Mouse (Mus musculus): ENCODE results near the gene Col4a3. TPM values are rescaled to one million over a fixed set of nuclear protein-coding genes. Genes with fewer than 3 reads are reported as not detected.

The Col4a3 gene
- polyA plus RNA-seq, 1 experiment from 2014 or later = 0.59 TPM

DNA sequence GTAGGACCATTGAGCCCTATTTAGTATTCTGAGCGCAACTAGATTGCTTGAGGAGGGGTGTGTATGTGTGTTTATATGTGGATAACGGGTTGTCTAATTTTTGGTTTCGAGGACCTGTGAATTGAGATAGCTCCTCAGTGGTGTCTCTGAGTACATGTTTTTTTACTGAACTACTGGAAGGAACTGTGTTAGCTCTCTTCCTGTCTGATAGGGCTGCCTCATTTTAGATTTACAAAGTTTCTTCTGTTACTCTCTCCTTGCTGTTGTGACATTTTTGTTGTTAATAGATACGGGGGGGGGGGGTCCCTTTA, 139.1 kb downstream of the Col4a3 start:
- H3K4me2 ChIP-seq (ENCODE audit: low read depth, low read length) = peak overlapping the region; percentile 97
- WGBS = 33% methylated on average over 4 of the region's 4 CpGs
- H3K4me3 ChIP-seq (ENCODE audit: low read length) = peak overlapping the region; percentile 87
- H3K9me3 ChIP-seq (replicated peaks; ENCODE audit: control insufficient read depth, low read length) = no peaks in the 10 kb centered on the region
- H3K4me1 ChIP-seq (ENCODE audit: control insufficient read depth, insufficient read depth, low read length) = peaks cover 9% of the 10 kb centered on the region
- peak overlapping the region; percentile 96 for H3K9ac ChIP-seq (ENCODE audit: low read length)
- H3K36me3 ChIP-seq (ENCODE audit: control insufficient read depth, insufficient read depth) = peaks cover 17% of the 10 kb centered on the region
- no peak for ATAC-seq (replicated peaks; ENCODE audit: extremely low read depth, insufficient read depth, low FRiP score)
- H3K27ac ChIP-seq (ENCODE audit: low read length) = no peak overlapping the region
- peaks cover 4% of the 10 kb centered on the region; the same call in 1 of the 2 replicates for H3K27me3 ChIP-seq (ENCODE audit: control insufficient read depth, insufficient read depth, low read length)

DNA sequence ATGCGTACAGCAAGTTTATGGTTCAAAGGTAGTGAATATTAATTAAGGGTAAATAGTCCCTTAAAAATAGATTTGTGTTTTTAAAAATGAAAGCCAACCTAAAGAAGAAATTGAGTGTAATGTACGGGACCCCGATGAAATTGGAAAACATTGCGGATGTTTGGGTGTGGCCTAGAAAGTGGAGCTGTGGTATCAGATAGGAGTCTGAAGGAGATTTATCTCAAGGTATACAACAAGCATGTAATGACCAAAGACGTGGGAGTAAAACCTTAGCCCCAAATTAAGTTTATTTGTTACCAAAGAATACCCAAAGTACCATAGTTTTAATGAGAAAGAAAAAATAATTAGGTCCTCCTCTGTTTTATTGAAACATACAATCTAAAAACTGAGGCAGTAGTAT, 139.8 kb downstream of the Col4a3 start:
- Histone ChIP-seq H3K4me1 (ENCODE audit: control insufficient read depth, insufficient read depth, low read length) (peaks cover 9% of the 10 kb centered on the region), H3K4me2 (ENCODE audit: low read depth, low read length) (no peak overlapping the region; the same call in 1 of the 2 replicates), H3K9me3 (replicated peaks; ENCODE audit: control insufficient read depth, low read length) (no peaks in the 10 kb centered on the region), H3K36me3 (ENCODE audit: control insufficient read depth, insufficient read depth) (peaks cover 22% of the 10 kb centered on the region), H3K9ac (ENCODE audit: low read length) (no peak overlapping the region), H3K27me3 (ENCODE audit: control insufficient read depth, insufficient read depth, low read length) (peaks cover 4% of the 10 kb centered on the region; the same call in 1 of the 2 replicates), H3K27ac (ENCODE audit: low read length) (no peak overlapping the region), H3K4me3 (ENCODE audit: low read length) (no peak overlapping the region)
- no peak for ATAC-seq (replicated peaks; ENCODE audit: extremely low read depth, insufficient read depth, low FRiP score)
- 86% methylated on average over 5 of the region's 5 CpGs for WGBS

- Histone ChIP-seq H3K9ac (ENCODE audit: low read length) (no peak overlapping the region), H3K36me3 (ENCODE audit: control insufficient read depth, insufficient read depth) (peaks cover 61% of the 10 kb centered on the region), H3K27ac (ENCODE audit: low read length) (no peak overlapping the region), H3K4me1 (ENCODE audit: control insufficient read depth, insufficient read depth, low read length) (no peaks in the 10 kb centered on the region), H3K4me3 (ENCODE audit: low read length) (no peak overlapping the region), H3K9me3 (replicated peaks; ENCODE audit: control insufficient read depth, low read length) (no peaks in the 10 kb centered on the region), H3K4me2 (ENCODE audit: low read depth, low read length) (no peak overlapping the region), H3K27me3 (ENCODE audit: control insufficient read depth, insufficient read depth, low read length) (no peaks in the 10 kb centered on the region)
- WGBS = 89% methylated on average over 1 of the region's 1 CpGs
- no peak for ATAC-seq (replicated peaks; ENCODE audit: extremely low read depth, insufficient read depth, low FRiP score)
Observed at GRCm38 (mm10) chr1:82733357-82733756, 146.6 kb downstream of the Col4a3 start.

DNA sequence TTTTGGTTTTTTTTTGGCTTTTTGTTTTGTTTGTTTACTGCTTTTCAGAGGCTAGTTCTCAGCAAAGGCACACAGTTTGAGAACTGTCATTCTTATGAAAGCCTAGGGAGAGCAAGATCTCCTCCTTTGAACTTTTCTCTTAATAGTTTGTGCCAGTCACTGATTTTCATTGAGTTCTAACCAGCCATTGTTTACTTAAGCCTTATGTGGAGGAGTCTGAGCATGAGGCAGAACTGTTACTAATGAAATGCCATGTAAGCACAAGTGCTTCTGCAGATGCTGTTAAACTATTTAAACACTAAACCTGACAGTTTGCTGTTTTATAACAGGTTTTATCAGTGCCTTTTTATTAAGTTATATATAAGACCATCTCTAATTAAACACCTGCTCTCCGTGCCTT, 151.3 kb downstream of the Col4a3 start:
- Histone ChIP-seq H3K9ac (ENCODE audit: low read length) (no peak overlapping the region), H3K4me3 (ENCODE audit: low read length) (no peak overlapping the region), H3K36me3 (ENCODE audit: control insufficient read depth, insufficient read depth) (peaks cover 42% of the 10 kb centered on the region), H3K9me3 (replicated peaks; ENCODE audit: control insufficient read depth, low read length) (no peaks in the 10 kb centered on the region), H3K27ac (ENCODE audit: low read length) (no peak overlapping the region), H3K27me3 (ENCODE audit: control insufficient read depth, insufficient read depth, low read length) (no peaks in the 10 kb centered on the region), H3K4me2 (ENCODE audit: low read depth, low read length) (no peak overlapping the region), H3K4me1 (ENCODE audit: control insufficient read depth, insufficient read depth, low read length) (no peaks in the 10 kb centered on the region)
- 85% methylated on average over 1 of the region's 1 CpGs for WGBS
- no peak for ATAC-seq (replicated peaks; ENCODE audit: extremely low read depth, insufficient read depth, low FRiP score)

DNA sequence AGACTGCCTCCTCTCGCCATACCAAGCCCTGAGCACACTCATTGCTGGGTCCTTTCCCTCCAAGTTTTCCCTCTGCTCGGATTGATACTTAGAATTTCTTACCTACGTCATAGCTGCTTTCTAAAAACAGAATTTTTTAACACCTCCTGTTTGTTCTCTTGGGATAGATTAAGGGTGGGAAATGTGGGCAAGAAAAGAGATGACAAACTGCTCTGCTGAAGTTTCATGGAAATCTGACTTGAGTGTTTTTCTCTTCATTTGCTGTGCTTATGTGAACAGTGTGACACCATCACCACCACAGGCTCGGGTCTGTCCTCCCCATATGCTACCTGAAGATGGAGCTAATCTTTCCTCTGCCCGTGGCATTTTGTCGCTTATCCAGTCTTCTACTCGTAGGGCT, 154.8 kb downstream of the Col4a3 start:
- Histone ChIP-seq H3K4me1 (ENCODE audit: control insufficient read depth, insufficient read depth, low read length) (no peaks in the 10 kb centered on the region), H3K4me2 (ENCODE audit: low read depth, low read length) (no peak overlapping the region), H3K4me3 (ENCODE audit: low read length) (no peak overlapping the region), H3K27me3 (ENCODE audit: control insufficient read depth, insufficient read depth, low read length) (no peaks in the 10 kb centered on the region), H3K36me3 (ENCODE audit: control insufficient read depth, insufficient read depth) (peaks cover 27% of the 10 kb centered on the region), H3K27ac (ENCODE audit: low read length) (no peak overlapping the region), H3K9ac (ENCODE audit: low read length) (no peak overlapping the region), H3K9me3 (replicated peaks; ENCODE audit: control insufficient read depth, low read length) (no peaks in the 10 kb centered on the region)
- WGBS = 78% methylated on average over 7 of the region's 7 CpGs
- ATAC-seq (replicated peaks; ENCODE audit: extremely low read depth, insufficient read depth, low FRiP score) = no peak

DNA sequence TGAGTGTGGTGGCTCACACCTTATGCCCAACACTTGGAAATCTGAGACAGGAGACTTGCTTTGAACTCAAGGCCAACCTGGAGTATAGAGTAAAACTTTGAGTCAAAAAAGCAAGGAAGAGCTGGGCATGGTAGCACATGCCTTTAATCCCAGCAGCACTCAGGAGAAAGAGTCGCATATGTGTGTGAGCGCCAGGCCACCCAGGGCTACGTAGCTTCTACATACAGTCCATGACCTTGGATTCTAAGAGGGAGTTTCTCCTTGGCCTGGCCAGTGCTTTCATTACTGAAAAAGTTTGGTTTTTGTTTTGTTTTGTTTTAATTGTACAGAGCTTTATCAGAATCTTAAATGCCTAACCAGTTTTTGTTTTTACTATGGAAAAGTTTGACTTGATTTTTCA, 157.2 kb downstream of the Col4a3 start:
- Histone ChIP-seq H3K9me3 (replicated peaks; ENCODE audit: control insufficient read depth, low read length) (no peaks in the 10 kb centered on the region), H3K9ac (ENCODE audit: low read length) (no peak overlapping the region), H3K27ac (ENCODE audit: low read length) (no peak overlapping the region), H3K36me3 (ENCODE audit: control insufficient read depth, insufficient read depth) (peaks cover 23% of the 10 kb centered on the region), H3K27me3 (ENCODE audit: control insufficient read depth, insufficient read depth, low read length) (no peaks in the 10 kb centered on the region), H3K4me2 (ENCODE audit: low read depth, low read length) (no peak overlapping the region), H3K4me3 (ENCODE audit: low read length) (no peak overlapping the region), H3K4me1 (ENCODE audit: control insufficient read depth, insufficient read depth, low read length) (no peaks in the 10 kb centered on the region)
- WGBS = 84% methylated on average over 3 of the region's 3 CpGs
- ATAC-seq (replicated peaks; ENCODE audit: extremely low read depth, insufficient read depth, low FRiP score) = no peak

GRCm38 (mm10) chr1:82746408-82746807, 159.7 kb downstream of the Col4a3 start:
- Histone ChIP-seq H3K9ac (ENCODE audit: low read length) (no peak overlapping the region), H3K27me3 (ENCODE audit: control insufficient read depth, insufficient read depth, low read length) (no peaks in the 10 kb centered on the region), H3K4me1 (ENCODE audit: control insufficient read depth, insufficient read depth, low read length) (no peaks in the 10 kb centered on the region), H3K27ac (ENCODE audit: low read length) (no peak overlapping the region), H3K4me2 (ENCODE audit: low read depth, low read length) (no peak overlapping the region), H3K9me3 (replicated peaks; ENCODE audit: control insufficient read depth, low read length) (no peaks in the 10 kb centered on the region), H3K36me3 (ENCODE audit: control insufficient read depth, insufficient read depth) (peaks cover 24% of the 10 kb centered on the region), H3K4me3 (ENCODE audit: low read length) (no peak overlapping the region)
- WGBS = 83% methylated on average over 4 of the region's 4 CpGs
- no peak for ATAC-seq (replicated peaks; ENCODE audit: extremely low read depth, insufficient read depth, low FRiP score)

DNA sequence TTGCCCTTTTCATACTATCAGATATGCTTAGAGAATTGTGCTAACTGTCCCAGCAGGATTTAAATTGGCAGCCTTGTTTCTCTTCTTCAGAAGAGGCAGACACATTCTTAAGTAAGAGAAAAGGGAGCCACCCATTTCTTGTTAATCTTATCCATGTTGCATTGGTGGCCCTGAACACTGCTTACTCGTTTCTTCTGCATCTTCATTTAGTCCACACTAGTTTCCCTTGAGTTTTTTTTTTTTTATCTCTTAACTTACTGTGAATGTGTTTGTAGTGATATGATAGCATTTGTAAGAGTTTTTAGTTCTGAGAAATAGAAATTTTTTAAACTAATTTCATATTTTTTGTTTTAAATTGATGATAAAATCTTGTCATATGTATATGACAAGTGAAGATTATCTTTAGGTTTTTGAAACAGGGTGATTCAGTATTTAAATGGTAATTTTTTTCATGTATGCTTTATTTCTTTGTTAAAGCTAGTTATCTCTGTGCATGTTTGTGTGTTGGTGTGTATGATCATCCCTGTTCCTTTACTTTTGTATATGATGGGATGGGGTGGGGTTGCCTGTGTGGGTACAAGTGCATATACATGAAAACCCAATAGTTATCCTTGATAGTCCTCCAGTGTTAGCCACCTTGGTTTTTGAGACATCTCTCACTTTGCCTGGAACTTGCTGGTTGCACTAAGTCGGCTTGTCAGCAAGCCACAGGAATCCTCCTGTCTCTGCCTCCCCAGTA, 161.2 kb downstream of the Col4a3 start:
- no peaks in the 10 kb centered on the region for H3K9me3 ChIP-seq (replicated peaks; ENCODE audit: control insufficient read depth, low read length)
- 86% methylated on average over 2 of the region's 2 CpGs for WGBS
- no peak overlapping the region for H3K9ac ChIP-seq (ENCODE audit: low read length)
- H3K36me3 ChIP-seq (ENCODE audit: control insufficient read depth, insufficient read depth) = peaks cover 21% of the 10 kb centered on the region
- no peaks in the 10 kb centered on the region for H3K27me3 ChIP-seq (ENCODE audit: control insufficient read depth, insufficient read depth, low read length)
- H3K4me1 ChIP-seq (ENCODE audit: control insufficient read depth, insufficient read depth, low read length) = no peaks in the 10 kb centered on the region
- no peak overlapping the region for H3K4me2 ChIP-seq (ENCODE audit: low read depth, low read length)
- H3K4me3 ChIP-seq (ENCODE audit: low read length) = no peak overlapping the region
- no peak for ATAC-seq (replicated peaks; ENCODE audit: extremely low read depth, insufficient read depth, low FRiP score)
- H3K27ac ChIP-seq (ENCODE audit: low read length) = no peak overlapping the region

DNA sequence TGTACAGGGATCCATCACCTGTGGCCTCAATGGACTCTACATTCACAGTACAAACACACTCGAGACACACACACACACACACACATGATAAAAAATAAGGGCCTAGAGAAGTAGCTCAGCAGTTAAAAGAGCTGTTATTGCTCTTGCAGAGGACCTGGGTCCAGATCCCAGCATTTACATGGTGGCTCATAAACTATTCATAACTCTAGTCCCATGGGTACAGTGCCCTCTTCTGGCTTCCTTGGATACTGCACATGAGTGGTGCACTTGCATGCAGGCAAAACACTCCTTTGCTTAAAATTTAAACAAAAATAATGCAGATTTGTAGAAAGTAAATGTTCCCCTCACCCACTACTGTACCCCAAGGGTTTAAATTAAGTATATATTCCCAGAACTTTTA, 172.8 kb downstream of the Col4a3 start:
- Histone ChIP-seq H3K4me1 (ENCODE audit: control insufficient read depth, insufficient read depth, low read length) (no peaks in the 10 kb centered on the region; the same call in 1 of the 2 replicates), H3K4me3 (ENCODE audit: low read length) (no peak overlapping the region), H3K36me3 (ENCODE audit: control insufficient read depth, insufficient read depth) (peaks cover 20% of the 10 kb centered on the region), H3K27me3 (ENCODE audit: control insufficient read depth, insufficient read depth, low read length) (no peaks in the 10 kb centered on the region), H3K4me2 (ENCODE audit: low read depth, low read length) (no peak overlapping the region), H3K27ac (ENCODE audit: low read length) (no peak overlapping the region), H3K9ac (ENCODE audit: low read length) (no peak overlapping the region), H3K9me3 (replicated peaks; ENCODE audit: control insufficient read depth, low read length) (no peaks in the 10 kb centered on the region)
- WGBS = 87% methylated on average over 1 of the region's 1 CpGs
- ATAC-seq (replicated peaks; ENCODE audit: extremely low read depth, insufficient read depth, low FRiP score) = no peak

Data from heart, embryonic 16.5 days (tissue).